8 mouse cellular contexts compared by ENCODE assay signal in the genomic region with DNA sequence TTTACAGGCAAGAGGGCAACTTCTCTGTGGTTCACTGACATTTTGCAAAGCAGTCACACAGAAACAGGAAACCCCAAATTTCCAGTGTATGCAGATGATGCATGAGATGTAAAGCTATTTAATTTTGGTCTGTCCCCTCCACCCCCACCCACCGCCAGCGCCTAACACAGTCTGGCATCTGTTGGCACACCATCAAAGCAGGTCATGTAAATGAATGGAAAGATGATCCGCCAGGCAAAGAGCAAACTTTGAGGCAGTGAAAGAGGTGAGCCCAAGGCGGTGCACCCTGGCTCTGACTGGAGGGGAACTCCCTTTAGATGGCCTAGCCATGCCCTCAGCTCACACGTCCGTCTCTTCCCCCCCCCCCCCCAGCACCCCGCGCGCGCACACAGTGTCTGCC. TPM values are rescaled to one million over a fixed set of nuclear protein-coding genes. Genes with fewer than 3 reads are reported as not detected.
DNase-seq lines count a peak whose midpoint lies in the region; ATAC-seq and TF ChIP-seq lines count a peak whose summit lies in the region.

No protein-coding gene starts in this region.

- no peak overlapping the region for H3K27ac ChIP-seq in heart, embryonic 14.5 days (replicated peaks in 1 of 2; ENCODE audit: control insufficient read depth in 1 of 2, insufficient read depth in 1 of 2, low read depth in 2 of 2, low read length in 2 of 2)
- H3K27ac ChIP-seq in embryonic facial prominence, embryonic 10.5 days (replicated peaks): peak overlapping the region; percentile 63
- H3K27ac ChIP-seq in intestine, postnatal 0 days (ENCODE audit: low read depth, low read length): no peak overlapping the region
- no peak overlapping the region for H3K27ac ChIP-seq in neural tube, embryonic 13.5 days (replicated peaks)

- 0 out of 2 replicates have a peak, but pooled peaks have one; percentile 3 for ATAC-seq in heart, embryonic 14.5 days (ENCODE audit: insufficient number of reproducible peaks, insufficient read depth, low FRiP score, low read depth)
- ATAC-seq in intestine, postnatal 0 days: no peak
- ATAC-seq in neural tube, embryonic 13.5 days (ENCODE audit: low read depth): peak; percentile 11; the same call in 1 of the 2 replicates

- 0 out of 2 replicates have a peak, but pooled peaks cover 4% of the 10 kb centered on the region for H3K9me3 ChIP-seq in heart, embryonic 14.5 days (ENCODE audit: control insufficient read depth, low read length)
- H3K9me3 ChIP-seq in embryonic facial prominence, embryonic 10.5 days: no peaks in the 10 kb centered on the region
- H3K9me3 ChIP-seq in intestine, postnatal 0 days (ENCODE audit: control insufficient read depth): 0 out of 2 replicates have a peak, but pooled peaks cover 3% of the 10 kb centered on the region
- 0 out of 2 replicates have a peak, but pooled peaks cover 6% of the 10 kb centered on the region for H3K9me3 ChIP-seq in neural tube, embryonic 13.5 days

- intact Hi-C loops in heart, postnatal 14 days (cut with DNase I): no loop called here

- peaks cover 0 to 11% of the 10 kb centered on the region in 2 experiments; a peak in 2 of 4 replicates for H3K4me1 ChIP-seq in heart, embryonic 14.5 days (ENCODE audit: control insufficient read depth in 2 of 2, insufficient read depth in 2 of 2, low read length in 2 of 2)
- H3K4me1 ChIP-seq in embryonic facial prominence, embryonic 10.5 days: peaks cover 40% of the 10 kb centered on the region
- no peaks in the 10 kb centered on the region; the same call in 1 of the 2 replicates for H3K4me1 ChIP-seq in intestine, postnatal 0 days (replicated peaks; ENCODE audit: control insufficient read depth, insufficient read depth, low read length)
- H3K4me1 ChIP-seq in neural tube, embryonic 13.5 days (replicated peaks): peaks cover 31% of the 10 kb centered on the region

- TF ChIP-seq CTCF in intestine, postnatal 0 days (IDR thresholded peaks at IDR 0.05; ENCODE audit: low read depth): no peak

- H3K9ac ChIP-seq in heart, embryonic 14.5 days (ENCODE audit: low read length): peak overlapping the region; percentile 44
- H3K9ac ChIP-seq in intestine, postnatal 0 days (ENCODE audit: low read depth, low read length): no peak overlapping the region
- H3K9ac ChIP-seq in neural tube, embryonic 13.5 days: peak overlapping the region; percentile 62

- DNase-seq in heart, postnatal 14 days: no peak
- no peak for DNase-seq in embryonic facial prominence, embryonic 10.5 days (ENCODE audit: low spot score)
- no peak for DNase-seq in cerebellum, adult 11 months
- DNase-seq in urinary bladder, postnatal 25 days (ENCODE audit: low spot score): no peak
- no peak for DNase-seq in kidney, adult 9 months

- 16% methylated on average over 4 of the region's 10 CpGs for WGBS in heart, embryonic 14.5 days
- WGBS in embryonic facial prominence, embryonic 10.5 days: 3% methylated on average over 10 of the region's 10 CpGs
- 14% methylated on average over 5 of the region's 10 CpGs for WGBS in intestine, postnatal 0 days
- 5% methylated on average over 8 of the region's 10 CpGs for WGBS in neural tube, embryonic 13.5 days

- peak overlapping the region; percentile 92 for H3K4me2 ChIP-seq in heart, embryonic 14.5 days (ENCODE audit: low read length)
- H3K4me2 ChIP-seq in intestine, postnatal 0 days (replicated peaks; ENCODE audit: low read depth): peak overlapping the region; percentile 73
- peak overlapping the region; percentile 67 for H3K4me2 ChIP-seq in neural tube, embryonic 13.5 days

- no peaks in the 10 kb centered on the region for H3K36me3 ChIP-seq in heart, embryonic 14.5 days (ENCODE audit: control insufficient read depth, insufficient read depth, low read length)
- no peaks in the 10 kb centered on the region for H3K36me3 ChIP-seq in embryonic facial prominence, embryonic 10.5 days (replicated peaks)
- no peaks in the 10 kb centered on the region for H3K36me3 ChIP-seq in intestine, postnatal 0 days (ENCODE audit: control insufficient read depth, insufficient read depth)
- H3K36me3 ChIP-seq in neural tube, embryonic 13.5 days: no peaks in the 10 kb centered on the region

- peaks cover 50% of the 10 kb centered on the region for H3K27me3 ChIP-seq in heart, embryonic 14.5 days (ENCODE audit: control insufficient read depth, insufficient read depth, low read length)
- H3K27me3 ChIP-seq in embryonic facial prominence, embryonic 10.5 days (replicated peaks; ENCODE audit: low read depth, poor library complexity, severe bottlenecking): peaks cover 86% of the 10 kb centered on the region
- H3K27me3 ChIP-seq in intestine, postnatal 0 days (replicated peaks; ENCODE audit: control insufficient read depth, insufficient read depth, low read length): peaks cover 52% of the 10 kb centered on the region
- H3K27me3 ChIP-seq in neural tube, embryonic 13.5 days: peaks cover 81% of the 10 kb centered on the region

- peak overlapping the region; percentile 48 to 49 for H3K4me3 ChIP-seq in heart, embryonic 14.5 days (ENCODE audit: control insufficient read depth in 1 of 2, insufficient read depth in 1 of 2, low read depth in 1 of 2, low read length in 2 of 2)
- H3K4me3 ChIP-seq in embryonic facial prominence, embryonic 10.5 days: peak overlapping the region; percentile 63
- H3K4me3 ChIP-seq in intestine, postnatal 0 days (ENCODE audit: low read depth, low read length): peak overlapping the region; percentile 35
- H3K4me3 ChIP-seq in neural tube, embryonic 13.5 days: peak overlapping the region; percentile 49

RNA-seq across cellular contexts. Expression of gene Gsx2, which starts 8.7 kb away (rescaled TPM):
- polyA plus RNA-seq in heart, embryonic 14.5 days (2014; fragmentation: Nextera tagmentation; extraction: Ambion mirVana): not detected in 2 replicates
- not detected for total RNA-seq in heart, postnatal 14 days (2021)
- 0.84 and 1.3 TPM in 2 replicates for polyA plus RNA-seq in embryonic facial prominence, embryonic 10.5 days (2016; fragmentation: Nextera tagmentation; extraction: Ambion mirVana)
- polyA plus RNA-seq in intestine, postnatal 0 days (2015; fragmentation: Nextera tagmentation; extraction: Ambion mirVana): not detected in 2 replicates
- polyA plus RNA-seq in neural tube, embryonic 13.5 days (2015; fragmentation: Nextera tagmentation; extraction: Ambion mirVana): 1.2 and 1.7 TPM in 2 replicates

RNA-seq across cellular contexts. Expression of gene Chic2, which starts 22.1 kb away (rescaled TPM):
- polyA plus RNA-seq in heart, embryonic 14.5 days (2014; fragmentation: Nextera tagmentation; extraction: Ambion mirVana): 38.1 and 40.0 TPM in 2 replicates
- total RNA-seq in heart, postnatal 14 days (2021): 10 to 100 TPM; 22.2 to 23.5 TPM
- polyA plus RNA-seq in embryonic facial prominence, embryonic 10.5 days (2016; fragmentation: Nextera tagmentation; extraction: Ambion mirVana): 36.2 and 40.3 TPM in 2 replicates
- 30.7 and 34.7 TPM in 2 replicates for polyA plus RNA-seq in intestine, postnatal 0 days (2015; fragmentation: Nextera tagmentation; extraction: Ambion mirVana)
- 32.0 and 42.5 TPM in 2 replicates for polyA plus RNA-seq in neural tube, embryonic 13.5 days (2015; fragmentation: Nextera tagmentation; extraction: Ambion mirVana)
